Mouse (Mus musculus) NIH3T3 (cell line): ENCODE data around the gene Pi4kb.

Experiments
- DNase-seq: peaks from one replicate; pipeline ENCODE4 v3.0.0-alpha.2; 2012; ENCODE audit warnings: low read depth

Pi4kb gene

DNA sequence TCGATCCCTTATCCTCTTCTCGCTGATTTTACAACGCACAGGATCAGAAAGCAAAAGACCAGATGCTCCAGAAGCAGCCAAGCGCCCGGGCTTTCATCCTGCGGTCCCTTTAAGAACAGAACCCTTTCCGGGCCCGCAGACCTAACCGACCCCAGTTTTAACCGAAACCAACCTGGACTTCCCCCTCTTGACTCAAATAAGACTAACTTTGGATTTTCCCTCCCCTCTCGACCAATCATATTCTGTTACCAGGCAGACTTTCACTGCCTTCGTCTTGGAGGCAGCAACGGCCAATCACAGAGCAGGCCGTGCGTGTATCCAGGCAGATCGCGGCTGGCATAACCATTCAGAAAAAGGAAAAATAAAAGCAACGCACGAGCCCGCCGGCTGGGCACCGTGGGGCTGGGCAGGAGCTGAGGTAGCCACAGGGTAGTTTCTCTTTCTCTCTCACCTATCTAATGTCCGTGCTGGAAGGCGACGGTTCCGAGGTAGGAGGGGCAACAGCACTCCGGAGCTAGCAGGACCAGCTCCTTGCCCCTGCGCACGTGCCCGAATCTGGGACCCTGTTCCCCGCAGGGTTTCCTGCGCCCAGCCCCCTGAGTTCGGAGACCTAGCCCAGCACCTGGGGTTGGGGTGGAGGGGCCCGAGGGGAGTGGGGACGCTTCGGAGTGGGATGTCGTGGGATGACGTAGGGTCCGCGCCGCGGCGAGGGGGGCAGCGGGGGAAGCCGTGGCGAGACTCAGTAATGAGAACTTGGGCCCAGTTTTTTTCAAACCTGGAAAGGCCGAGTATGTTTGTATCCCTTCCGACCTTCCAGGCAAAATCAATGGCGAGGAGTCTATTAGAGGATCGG, 20.5 kb upstream of the Pi4kb start, which contains the start of gene Rfx5:
TSS of gene Rfx5 (plus strand) at position 312 of the 853 bp plus-strand sequence.
- peak; percentile 96 for DNase-seq

GRCm38 (mm10) chr3:94958295-94958694, 16.2 kb upstream of the Pi4kb start:
- DNase-seq, result no peak

GRCm38 (mm10) chr3:94959871-94960270, 14.7 kb upstream of the Pi4kb start:
- no peak for DNase-seq

DNA sequence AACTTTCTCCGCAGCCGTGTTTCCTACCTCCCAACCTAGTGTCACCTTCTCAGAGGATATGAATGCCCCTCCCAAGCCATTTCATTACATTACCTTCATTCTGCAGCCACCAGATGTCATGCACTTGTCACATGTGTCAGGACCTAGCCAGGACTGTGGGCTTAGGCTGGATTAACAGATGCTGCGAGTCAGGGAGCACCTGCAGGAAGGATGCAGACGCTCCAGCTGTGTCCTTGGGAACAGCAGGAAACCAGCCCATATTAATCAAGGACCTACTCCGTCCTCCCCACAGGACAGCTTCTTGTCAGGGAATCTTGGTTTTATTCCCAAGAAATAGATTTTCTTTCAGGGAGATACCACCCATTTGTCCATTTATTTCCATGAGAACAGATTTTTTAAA, 14.2 kb upstream of the Pi4kb start:
- DNase-seq, result no peak

DNA sequence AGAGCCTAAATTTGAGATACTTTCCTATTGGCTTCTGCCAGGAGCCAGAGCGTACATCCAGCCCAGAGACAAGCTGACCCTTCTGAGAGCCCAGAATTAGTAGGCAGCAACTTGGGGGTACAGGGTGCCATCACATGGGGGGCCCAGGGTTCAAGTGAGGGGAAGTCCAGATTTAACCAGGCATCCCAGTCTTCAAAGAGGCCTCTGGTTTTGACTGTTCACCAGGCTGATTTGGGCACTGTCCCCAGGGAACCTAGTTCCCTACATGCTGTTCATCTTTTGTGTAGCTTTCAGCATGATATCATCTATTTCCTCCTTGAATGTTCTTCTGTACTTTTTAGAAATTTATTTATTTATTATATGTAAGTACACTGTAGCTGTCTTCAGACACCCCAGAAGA, 9.5 kb upstream of the Pi4kb start:
- DNase-seq, result no peak

DNA sequence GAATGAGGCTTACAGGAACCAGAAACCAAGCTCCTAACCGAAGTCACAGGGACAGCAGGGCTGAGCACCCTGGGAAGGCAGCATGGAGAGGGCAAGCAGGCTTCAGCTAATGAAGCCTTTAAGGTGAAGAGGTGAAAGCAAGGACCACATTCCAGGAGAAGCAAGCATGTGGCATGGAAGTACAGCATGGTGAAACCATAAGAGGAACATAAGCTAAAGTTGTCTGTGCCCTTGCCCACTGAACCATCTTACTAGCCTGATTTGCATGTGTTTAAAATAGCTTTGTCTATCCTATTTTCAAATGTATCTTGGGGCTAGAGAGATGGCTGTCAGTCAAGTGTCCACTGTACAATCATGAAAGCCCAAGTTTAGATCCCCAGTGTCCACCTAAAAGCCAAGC, 8.7 kb upstream of the Pi4kb start:
- DNase-seq, result no peak

DNA sequence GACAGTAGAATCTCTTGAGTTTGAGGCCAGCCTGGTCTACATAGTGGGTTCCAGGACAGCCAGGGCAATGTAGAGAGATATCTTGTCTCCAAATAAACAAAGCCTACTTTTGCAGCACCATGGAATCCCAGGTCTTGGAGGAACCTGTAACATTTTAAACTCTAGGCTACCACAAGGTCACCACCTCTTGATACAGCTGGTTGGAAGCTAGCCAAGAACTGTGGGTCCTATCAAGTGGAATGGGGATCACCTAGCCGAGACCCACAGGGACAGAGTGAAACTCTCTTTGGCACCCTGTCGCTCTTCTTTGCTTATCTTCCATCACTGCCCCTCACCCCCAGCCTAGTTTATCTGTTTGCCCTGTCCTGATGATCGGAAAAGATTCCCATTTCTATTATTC, 2.0 kb upstream of the Pi4kb start:
- DNase-seq, result no peak

- DNase-seq, result no peak
These were observed 911 bp upstream of the Pi4kb start for GRCm38 (mm10) chr3:94973620-94974019.

- no peak for DNase-seq
These were observed 454 bp upstream of the Pi4kb start for GRCm38 (mm10) chr3:94974026-94974527.

GRCm38 (mm10) chr3:94984312-94984711, 9.8 kb downstream of the Pi4kb start:
- peak; percentile 57 for DNase-seq

DNA sequence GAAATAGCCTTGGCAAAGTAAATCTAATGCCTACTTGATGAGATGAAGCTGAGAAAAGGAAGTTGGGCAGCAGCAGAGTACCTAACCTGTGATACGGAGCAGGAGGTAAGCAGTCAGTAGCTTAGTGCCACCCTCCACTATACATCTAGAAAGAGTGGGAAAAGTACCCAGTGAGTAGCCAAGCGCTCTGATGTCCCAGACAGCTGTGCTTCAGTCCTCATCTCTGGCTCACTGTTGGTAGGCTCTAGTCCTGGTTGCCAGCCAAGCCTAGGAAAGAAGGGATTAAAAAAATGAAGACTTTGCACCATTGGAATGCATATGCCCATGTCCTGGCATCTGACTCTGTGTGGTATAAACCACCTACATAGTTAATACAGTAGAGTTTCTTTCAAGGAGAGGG, 11.0 kb downstream of the Pi4kb start:
- no peak for DNase-seq

DNA sequence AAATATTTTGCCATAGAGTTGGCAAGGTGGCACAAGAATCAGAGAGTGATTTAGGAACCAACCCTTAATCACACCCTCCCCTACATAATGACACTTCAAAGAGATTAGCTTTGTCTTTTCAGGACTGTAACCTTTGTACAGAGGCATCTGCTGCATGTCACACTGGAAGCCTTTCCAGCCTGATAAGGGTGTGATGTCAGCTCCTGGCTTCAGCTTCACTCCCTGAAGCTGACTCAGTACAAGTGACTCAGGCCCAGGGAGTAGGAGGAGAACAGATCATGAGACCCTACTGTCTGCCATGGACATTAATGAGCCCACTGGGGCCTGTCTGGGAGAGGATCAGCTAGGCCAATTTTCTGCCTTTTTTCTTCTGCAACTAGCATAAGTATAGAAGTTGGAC, 13.0 kb downstream of the Pi4kb start:
- DNase-seq, result peak; percentile 92

GRCm38 (mm10) chr3:94989159-94989761, 14.7 kb downstream of the Pi4kb start:
- peak; percentile 71 for DNase-seq

DNA sequence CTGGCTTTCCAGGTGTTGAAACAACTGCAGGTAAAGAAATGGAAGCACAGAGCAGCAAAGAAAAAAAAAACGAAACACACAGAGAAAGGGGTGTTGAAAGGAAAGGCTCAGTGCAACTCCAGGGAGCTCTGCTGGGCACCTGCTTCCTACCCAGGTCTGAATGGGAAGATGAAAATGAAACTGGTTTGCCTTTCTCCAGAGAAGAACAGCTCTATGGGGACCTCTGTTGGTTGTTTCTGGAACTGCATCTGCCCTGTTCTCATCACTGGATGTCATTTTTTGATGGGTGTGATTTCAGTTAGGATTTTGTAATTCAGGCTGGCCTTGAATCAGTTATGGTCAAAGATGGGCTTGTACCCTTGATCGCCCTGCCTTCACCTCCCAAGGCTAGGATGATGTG, 22.4 kb downstream of the Pi4kb start:
- peak; percentile 91 for DNase-seq

- no peak for DNase-seq
These were observed 28.0 kb downstream of the Pi4kb start for GRCm38 (mm10) chr3:95002569-95002968.

- DNase-seq, result no peak
These were observed 28.7 kb downstream of the Pi4kb start for GRCm38 (mm10) chr3:95003273-95003672.

GRCm38 (mm10) chr3:95005651-95006050, 31.1 kb downstream of the Pi4kb start:
- DNase-seq, result no peak

- DNase-seq, result no peak
These were observed 33.2 kb downstream of the Pi4kb start for GRCm38 (mm10) chr3:95007706-95008105.

DNA sequence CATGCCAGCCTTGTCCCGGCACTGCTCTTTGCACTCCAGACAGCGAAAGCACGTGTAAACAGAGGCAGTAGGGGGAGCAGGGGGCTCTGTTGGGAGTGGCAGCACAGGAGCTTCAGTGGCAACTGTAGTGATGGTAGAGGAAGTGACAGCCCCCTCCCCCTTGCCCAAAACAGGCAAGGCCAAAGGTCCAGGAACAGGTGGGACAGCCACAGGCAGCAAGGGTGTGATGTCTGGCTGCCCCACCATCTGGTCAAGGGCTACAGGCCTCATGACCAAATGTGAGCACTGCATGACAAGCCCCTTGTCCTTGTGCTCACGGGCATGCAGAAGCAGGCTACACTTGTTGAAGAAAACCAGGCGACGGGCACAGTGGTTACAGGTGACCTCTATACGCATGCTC, 35.9 kb downstream of the Pi4kb start:
- no peak for DNase-seq

DNA sequence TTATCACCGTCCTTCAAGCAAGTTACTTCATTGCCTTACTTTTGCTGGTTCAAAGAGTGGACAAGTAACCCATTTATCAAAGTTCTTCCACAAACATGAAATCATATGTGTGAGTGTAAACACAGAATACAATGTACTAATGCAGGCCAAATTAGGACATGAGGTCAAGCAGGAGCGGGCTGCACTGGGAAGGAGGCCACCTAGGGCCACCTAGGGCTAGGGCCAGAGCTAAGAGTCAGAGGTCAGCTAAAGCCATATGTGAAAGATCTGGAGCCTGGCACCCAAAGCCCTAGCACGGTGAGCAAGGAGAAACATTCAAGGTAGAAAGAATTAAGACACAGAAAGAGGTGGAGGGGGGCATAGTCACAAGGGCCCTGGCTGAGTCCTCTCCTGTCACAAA, 38.5 kb downstream of the Pi4kb start:
- no peak for DNase-seq

- DNase-seq, result peak; percentile 17
These were observed 39.3 kb downstream of the Pi4kb start for GRCm38 (mm10) chr3:95013699-95014427.

- DNase-seq, result peak; percentile 72
These were observed 40.1 kb downstream of the Pi4kb start for GRCm38 (mm10) chr3:95014428-95015151.
